Mouse (Mus musculus): ENCODE measurements around the gene Tanc1. TPM values are rescaled to one million over a fixed set of nuclear protein-coding genes. Genes with fewer than 3 reads are reported as not detected.

Gene Tanc1
- polyA plus RNA-seq, 2 experiments: 1.1 to 1.3 TPM

GRCm38 (mm10) chr2:59711992-59712391 is 100.2 kb downstream of the Tanc1 start:
- DNase-seq (ENCODE audit: low read depth in 3 of 3, low spot score in 3 of 3) (no peak), ATAC-seq (ENCODE audit: insufficient read depth) (no peak)
- Histone ChIP-seq H3K27me3 (ENCODE audit: control insufficient read depth, insufficient read depth, low read length) (no peaks in the 10 kb centered on the region), H3K9me3 (ENCODE audit: control insufficient read depth, low read length) (no peaks in the 10 kb centered on the region), H3K4me2 (ENCODE audit: low read depth) (no peak overlapping the region), H3K4me1 (replicated peaks; ENCODE audit: control insufficient read depth in 2 of 2, insufficient read depth in 2 of 2, low read length in 1 of 2) (no peaks in the 10 kb centered on the region), H3K9ac (replicated peaks) (no peak overlapping the region), H3K27ac (no peak overlapping the region), H3K4me3 (ENCODE audit: insufficient read depth in 1 of 2, low read depth in 2 of 2, low read length in 2 of 2) (no peak overlapping the region), H3K36me3 (replicated peaks; ENCODE audit: control insufficient read depth, insufficient read depth, low read depth) (no peaks in the 10 kb centered on the region)
- WGBS (ENCODE audit: insufficient replicate concordance): 67% methylated on average over 8 of the region's 8 CpGs
- TF ChIP-seq EP300 (IDR thresholded peaks at IDR 0.05; ENCODE audit: low read depth) (no peak), CTCF (IDR thresholded peaks at IDR 0.05; ENCODE audit: low read depth) (no peak)

GRCm38 (mm10) chr2:59712484-59712883 is 100.6 kb downstream of the Tanc1 start:
- no peaks in the 10 kb centered on the region for H3K27me3 ChIP-seq (ENCODE audit: control insufficient read depth, insufficient read depth, low read length)
- H3K9me3 ChIP-seq (ENCODE audit: control insufficient read depth, low read length): no peaks in the 10 kb centered on the region
- DNase-seq (ENCODE audit: low read depth in 3 of 3, low spot score in 3 of 3) (no peak), ATAC-seq (ENCODE audit: insufficient read depth) (no peak)
- no peak overlapping the region for H3K4me2 ChIP-seq (ENCODE audit: low read depth)
- no peak for TF ChIP-seq EP300 (IDR thresholded peaks at IDR 0.05; ENCODE audit: low read depth)
- TF ChIP-seq CTCF (IDR thresholded peaks at IDR 0.05; ENCODE audit: low read depth): no peak
- no peak overlapping the region for H3K27ac ChIP-seq
- H3K9ac ChIP-seq (replicated peaks): no peak overlapping the region
- H3K36me3 ChIP-seq (replicated peaks; ENCODE audit: control insufficient read depth, insufficient read depth, low read depth): no peaks in the 10 kb centered on the region
- H3K4me1 ChIP-seq (replicated peaks; ENCODE audit: control insufficient read depth in 2 of 2, insufficient read depth in 2 of 2, low read length in 1 of 2): no peaks in the 10 kb centered on the region
- no peak overlapping the region for H3K4me3 ChIP-seq (ENCODE audit: insufficient read depth in 1 of 2, low read depth in 2 of 2, low read length in 2 of 2)
- WGBS (ENCODE audit: insufficient replicate concordance): 69% methylated on average over 9 of the region's 9 CpGs

- Histone ChIP-seq H3K9ac (replicated peaks) (no peak overlapping the region), H3K4me1 (replicated peaks; ENCODE audit: control insufficient read depth in 2 of 2, insufficient read depth in 2 of 2, low read length in 1 of 2) (0 out of 4 replicates have a peak, but pooled peaks cover 0 to under 1% of the 10 kb centered on the region in 2 experiments), H3K36me3 (replicated peaks; ENCODE audit: control insufficient read depth, insufficient read depth, low read depth) (no peaks in the 10 kb centered on the region), H3K4me2 (ENCODE audit: low read depth) (no peak overlapping the region), H3K27me3 (ENCODE audit: control insufficient read depth, insufficient read depth, low read length) (no peaks in the 10 kb centered on the region), H3K9me3 (ENCODE audit: control insufficient read depth, low read length) (no peaks in the 10 kb centered on the region), H3K4me3 (ENCODE audit: insufficient read depth in 1 of 2, low read depth in 2 of 2, low read length in 2 of 2) (no peak overlapping the region), H3K27ac (no peak overlapping the region)
- WGBS (ENCODE audit: insufficient replicate concordance): 62% methylated on average over 9 of the region's 9 CpGs
- TF ChIP-seq EP300 (IDR thresholded peaks at IDR 0.05; ENCODE audit: low read depth) (no peak), CTCF (IDR thresholded peaks at IDR 0.05; ENCODE audit: low read depth) (no peak)
- no peak for DNase-seq (ENCODE audit: low read depth in 3 of 3, low spot score in 3 of 3)
- no peak for ATAC-seq (ENCODE audit: insufficient read depth)
These were observed 102.0 kb downstream of the Tanc1 start for GRCm38 (mm10) chr2:59713626-59714556.

GRCm38 (mm10) chr2:59714992-59715391 is 103.2 kb downstream of the Tanc1 start:
- WGBS (ENCODE audit: insufficient replicate concordance): 50% methylated on average over 2 of the region's 2 CpGs
- no peak overlapping the region for H3K9ac ChIP-seq (replicated peaks)
- no peak for TF ChIP-seq CTCF (IDR thresholded peaks at IDR 0.05; ENCODE audit: low read depth)
- no peak for TF ChIP-seq EP300 (IDR thresholded peaks at IDR 0.05; ENCODE audit: low read depth)

GRCm38 (mm10) chr2:59716461-59716860 is 104.6 kb downstream of the Tanc1 start:
- Histone ChIP-seq H3K4me2 (ENCODE audit: low read depth) (no peak overlapping the region), H3K36me3 (replicated peaks; ENCODE audit: control insufficient read depth, insufficient read depth, low read depth) (no peaks in the 10 kb centered on the region), H3K27me3 (ENCODE audit: control insufficient read depth, insufficient read depth, low read length) (no peaks in the 10 kb centered on the region), H3K4me3 (ENCODE audit: insufficient read depth in 1 of 2, low read depth in 2 of 2, low read length in 2 of 2) (no peak overlapping the region), H3K4me1 (replicated peaks; ENCODE audit: control insufficient read depth in 2 of 2, insufficient read depth in 2 of 2, low read length in 1 of 2) (peaks cover 0 to 2% of the 10 kb centered on the region in 2 experiments; a peak in 1 of 4 replicates), H3K9me3 (ENCODE audit: control insufficient read depth, low read length) (no peaks in the 10 kb centered on the region), H3K27ac (no peak overlapping the region), H3K9ac (replicated peaks) (no peak overlapping the region)
- TF ChIP-seq EP300 (IDR thresholded peaks at IDR 0.05; ENCODE audit: low read depth): no peak
- no peak for TF ChIP-seq CTCF (IDR thresholded peaks at IDR 0.05; ENCODE audit: low read depth)
- 44% methylated on average over 3 of the region's 3 CpGs for WGBS (ENCODE audit: insufficient replicate concordance)
- no peak for DNase-seq (ENCODE audit: low read depth in 3 of 3, low spot score in 3 of 3)
- ATAC-seq (ENCODE audit: insufficient read depth): no peak

More at GRCm38 (mm10) chr2:59714992-59715391, 103.2 kb downstream of the Tanc1 start:
- Histone ChIP-seq H3K27me3 (ENCODE audit: control insufficient read depth, insufficient read depth, low read length) (no peaks in the 10 kb centered on the region), H3K4me3 (ENCODE audit: insufficient read depth in 1 of 2, low read depth in 2 of 2, low read length in 2 of 2) (no peak overlapping the region), H3K4me1 (replicated peaks; ENCODE audit: control insufficient read depth in 2 of 2, insufficient read depth in 2 of 2, low read length in 1 of 2) (0 out of 4 replicates have a peak, but pooled peaks cover 0 to 2% of the 10 kb centered on the region in 2 experiments), H3K36me3 (replicated peaks; ENCODE audit: control insufficient read depth, insufficient read depth, low read depth) (no peaks in the 10 kb centered on the region), H3K4me2 (ENCODE audit: low read depth) (no peak overlapping the region), H3K9me3 (ENCODE audit: control insufficient read depth, low read length) (no peaks in the 10 kb centered on the region), H3K27ac (no peak overlapping the region)
- no peak for ATAC-seq (ENCODE audit: insufficient read depth)
- DNase-seq (ENCODE audit: low read depth in 3 of 3, low spot score in 3 of 3): no peak
